Mouse (Mus musculus): ENCODE measurements around the gene Golgb1.

DNA sequence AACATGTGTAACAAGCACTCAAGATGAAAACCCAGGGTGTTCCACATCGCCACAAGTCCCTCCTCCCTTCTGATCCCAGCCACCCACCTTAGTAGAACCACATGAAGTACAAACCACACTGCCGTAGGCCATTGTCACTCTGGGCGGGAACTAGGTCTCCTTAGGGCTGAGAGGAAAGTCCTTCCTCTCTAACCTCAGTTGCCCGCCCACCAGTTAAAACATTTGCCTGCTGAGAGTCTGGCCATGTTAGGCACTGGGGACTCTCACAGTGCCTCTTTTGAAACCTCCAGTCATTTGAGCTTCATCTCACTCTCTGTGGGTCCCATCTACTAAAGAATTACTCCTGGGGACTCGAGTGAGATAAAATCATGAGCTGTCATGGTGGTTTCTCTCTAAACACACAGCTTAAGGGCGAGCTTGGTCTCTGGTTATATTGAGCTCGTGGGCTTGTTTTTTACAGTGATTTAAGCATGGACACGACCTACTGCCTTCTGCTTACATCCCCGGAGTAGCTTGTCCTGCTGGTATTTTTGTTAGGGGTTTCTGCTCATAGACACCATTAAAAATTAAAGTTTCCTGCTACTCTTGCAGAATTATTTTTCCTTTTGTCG is 52.7 kb downstream of the Golgb1 start:
- TF ChIP-seq CHD2 (IDR thresholded peaks at IDR 0.05; ENCODE audit: low read depth, low read length) (no peak), MAFK (IDR thresholded peaks at IDR 0.05; ENCODE audit: insufficient read depth, low read depth, low read length) (no peak), ZC3H11A (IDR thresholded peaks at IDR 0.05; ENCODE audit: borderline replicate concordance, low read depth, low read length) (no peak)
